Mouse (Mus musculus): ENCODE measurements around the gene Cdk6. TPM values are rescaled to one million over a fixed set of nuclear protein-coding genes. Genes with fewer than 3 reads are reported as not detected.

The Cdk6 gene
- polyA plus RNA-seq, 1 experiment from 2014 or later, result 28.1 TPM

- 9% methylated on average over 7 of the region's 7 CpGs for WGBS
- H3K27ac ChIP-seq (replicated peaks), result no peak overlapping the region
- H3K4me1 ChIP-seq, result peaks cover 16% of the 10 kb centered on the region
- no peak for ATAC-seq (ENCODE audit: extremely low read depth, insufficient number of reproducible peaks, low FRiP score, low TSS enrichment)
- peak overlapping the region; percentile 95 for H3K9ac ChIP-seq
- H3K4me3 ChIP-seq, result peak overlapping the region; percentile 87
- H3K36me3 ChIP-seq, result peaks cover 10% of the 10 kb centered on the region
- H3K4me2 ChIP-seq, result peak overlapping the region; percentile 82
- H3K9me3 ChIP-seq, result no peaks in the 10 kb centered on the region
- H3K27me3 ChIP-seq (replicated peaks), result no peaks in the 10 kb centered on the region
Observed at GRCm38 (mm10) chr5:3544480-3544769, 203.1 kb downstream of the Cdk6 start.

- H3K4me3 ChIP-seq, result no peak overlapping the region
- peaks cover 16% of the 10 kb centered on the region for H3K4me1 ChIP-seq
- no peak overlapping the region for H3K9ac ChIP-seq
- H3K9me3 ChIP-seq, result no peaks in the 10 kb centered on the region
- WGBS, result 71% methylated on average over 1 of the region's 1 CpGs
- no peak for ATAC-seq (ENCODE audit: extremely low read depth, insufficient number of reproducible peaks, low FRiP score, low TSS enrichment)
- H3K27ac ChIP-seq (replicated peaks), result no peak overlapping the region
- no peak overlapping the region for H3K4me2 ChIP-seq
- peaks cover 10% of the 10 kb centered on the region for H3K36me3 ChIP-seq
- no peaks in the 10 kb centered on the region for H3K27me3 ChIP-seq (replicated peaks)
Observed at GRCm38 (mm10) chr5:3546226-3546625, 204.9 kb downstream of the Cdk6 start.

DNA sequence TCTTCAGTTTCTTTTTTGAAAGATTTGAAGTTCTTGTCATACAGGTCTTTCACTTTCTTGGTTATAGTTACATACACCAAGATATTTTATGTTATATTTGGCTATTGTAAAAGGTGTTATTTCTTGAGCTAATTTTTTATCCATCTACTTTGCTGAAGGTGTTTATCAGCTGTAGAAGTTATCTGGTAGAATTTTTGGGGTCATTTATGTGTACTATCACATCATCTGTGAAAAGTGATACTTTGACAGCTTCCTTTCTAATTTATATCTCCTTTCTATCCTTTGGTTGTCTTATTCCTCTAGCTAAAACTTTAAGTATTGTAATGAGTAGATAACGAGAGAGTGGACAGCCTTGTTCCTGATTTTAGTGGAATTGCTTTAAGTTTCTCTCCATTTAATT is 210.2 kb downstream of the Cdk6 start:
- H3K4me2 ChIP-seq, result no peak overlapping the region
- no peaks in the 10 kb centered on the region for H3K27me3 ChIP-seq (replicated peaks)
- H3K4me1 ChIP-seq, result peaks cover 8% of the 10 kb centered on the region; the same call in 1 of the 2 replicates
- H3K27ac ChIP-seq (replicated peaks), result no peak overlapping the region
- peaks cover 27% of the 10 kb centered on the region for H3K36me3 ChIP-seq
- no peak for ATAC-seq (ENCODE audit: extremely low read depth, insufficient number of reproducible peaks, low FRiP score, low TSS enrichment)
- H3K9me3 ChIP-seq, result no peaks in the 10 kb centered on the region
- H3K4me3 ChIP-seq, result no peak overlapping the region
- 96% methylated on average over 1 of the region's 1 CpGs for WGBS
- no peak overlapping the region for H3K9ac ChIP-seq

- Histone ChIP-seq H3K27ac (replicated peaks) (no peak overlapping the region), H3K9ac (no peak overlapping the region), H3K27me3 (replicated peaks) (no peaks in the 10 kb centered on the region), H3K9me3 (no peaks in the 10 kb centered on the region), H3K4me1 (peaks cover 8% of the 10 kb centered on the region; the same call in 1 of the 2 replicates), H3K4me2 (no peak overlapping the region), H3K36me3 (peaks cover 42% of the 10 kb centered on the region), H3K4me3 (no peak overlapping the region)
- WGBS, result 88% methylated on average over 2 of the region's 2 CpGs
- ATAC-seq (ENCODE audit: extremely low read depth, insufficient number of reproducible peaks, low FRiP score, low TSS enrichment), result no peak
Observed at GRCm38 (mm10) chr5:3554198-3554597, 212.9 kb downstream of the Cdk6 start.

DNA sequence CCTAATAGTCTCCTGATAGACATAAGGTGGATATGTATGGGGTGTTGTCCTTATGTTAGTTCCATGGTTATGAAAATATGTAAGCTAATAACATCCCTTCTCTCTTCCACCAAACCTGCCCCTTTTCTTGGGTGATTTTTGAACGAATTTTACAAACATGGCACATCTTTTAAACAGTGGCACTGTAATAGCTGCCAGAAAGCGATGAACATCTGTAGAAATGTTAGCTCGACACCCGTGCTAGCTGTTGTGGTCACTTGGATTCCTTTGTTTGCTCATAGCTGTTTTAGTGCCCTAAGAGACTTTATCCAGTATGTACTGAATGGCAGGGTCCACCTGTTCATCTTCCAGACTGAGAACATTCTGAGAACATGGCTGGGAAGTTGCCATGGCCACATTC is 230.0 kb downstream of the Cdk6 start, which contains the start of gene 1700109H08Rik:
Gene 1700109H08Rik, plus strand, starts transcription at position 301 of the 400 bp plus-strand sequence.
- no peak for ATAC-seq (ENCODE audit: extremely low read depth, insufficient number of reproducible peaks, low FRiP score, low TSS enrichment)
- no peak within 1 kb of the TSS for H3K4me2 ChIP-seq
- H3K27ac ChIP-seq (replicated peaks), result no peak within 1 kb of the TSS
- 96% methylated on average over 4 of the region's 4 CpGs for WGBS
- peaks cover 11% of the 10 kb centered on the region for H3K9me3 ChIP-seq
- peaks cover 99% of the 10 kb centered on the region for H3K36me3 ChIP-seq
- H3K27me3 ChIP-seq (replicated peaks), result no peaks in the 10 kb centered on the region
- H3K4me1 ChIP-seq, result no peaks in the 10 kb centered on the region
- no peak within 1 kb of the TSS for H3K9ac ChIP-seq
- H3K4me3 ChIP-seq, result no peak within 1 kb of the TSS

DNA sequence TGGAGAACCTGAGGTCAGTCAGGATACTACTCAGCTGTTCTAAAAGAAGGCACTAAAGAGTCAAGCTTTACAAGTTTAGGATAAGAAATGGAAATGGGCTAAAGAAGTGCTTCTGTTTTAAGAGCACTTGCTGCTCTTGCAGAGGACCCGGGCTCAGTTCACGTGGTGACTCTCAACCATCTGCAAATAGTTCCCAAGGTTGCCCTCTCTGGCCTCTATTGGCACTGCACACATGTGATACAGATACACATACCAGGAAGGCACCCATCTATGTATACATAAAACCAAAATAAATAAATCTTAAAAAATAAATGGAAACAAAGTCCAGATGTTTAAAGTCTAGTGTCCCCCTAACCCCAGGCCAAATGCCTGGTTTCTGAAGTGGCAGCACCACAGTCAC is 233.5 kb downstream of the Cdk6 start:
- ATAC-seq (ENCODE audit: extremely low read depth, insufficient number of reproducible peaks, low FRiP score, low TSS enrichment), result no peak
- H3K27me3 ChIP-seq (replicated peaks), result no peaks in the 10 kb centered on the region
- no peak overlapping the region for H3K4me2 ChIP-seq
- peaks cover 11% of the 10 kb centered on the region for H3K9me3 ChIP-seq
- H3K27ac ChIP-seq (replicated peaks), result no peak overlapping the region
- no peak overlapping the region for H3K4me3 ChIP-seq
- H3K4me1 ChIP-seq, result no peaks in the 10 kb centered on the region
- H3K9ac ChIP-seq, result no peak overlapping the region
- WGBS, result 94% methylated on average over 2 of the region's 2 CpGs
- H3K36me3 ChIP-seq, result peaks cover 100% of the 10 kb centered on the region

- no peaks in the 10 kb centered on the region for H3K4me1 ChIP-seq
- WGBS, result 91% methylated on average over 2 of the region's 2 CpGs
- no peak overlapping the region for H3K9ac ChIP-seq
- peaks cover 99% of the 10 kb centered on the region for H3K36me3 ChIP-seq
- H3K4me2 ChIP-seq, result no peak overlapping the region
- peaks cover 11% of the 10 kb centered on the region for H3K9me3 ChIP-seq
- H3K27me3 ChIP-seq (replicated peaks), result no peaks in the 10 kb centered on the region
- H3K4me3 ChIP-seq, result no peak overlapping the region
- no peak for ATAC-seq (ENCODE audit: extremely low read depth, insufficient number of reproducible peaks, low FRiP score, low TSS enrichment)
- no peak overlapping the region for H3K27ac ChIP-seq (replicated peaks)
Observed at GRCm38 (mm10) chr5:3577939-3578338, 236.7 kb downstream of the Cdk6 start.

DNA sequence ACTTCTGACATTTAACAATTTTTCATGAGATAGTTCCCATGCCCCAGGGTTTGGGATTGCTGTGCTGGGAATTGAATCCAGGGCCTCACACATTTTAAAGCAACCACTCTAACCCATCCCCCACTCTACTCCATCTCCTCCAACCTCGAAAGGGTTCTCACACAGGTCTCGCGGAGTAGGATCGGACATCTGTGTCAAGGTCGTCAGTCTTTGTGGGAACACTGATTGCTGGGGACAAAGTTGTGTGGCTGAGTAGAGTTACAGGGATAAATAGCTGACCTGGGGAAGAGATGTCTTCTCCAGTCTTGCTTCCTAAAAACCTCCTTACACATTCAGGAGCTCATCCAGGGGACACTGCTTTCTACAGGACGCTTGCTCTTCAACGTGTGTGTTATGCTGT is 237.8 kb downstream of the Cdk6 start:
- H3K27ac ChIP-seq (replicated peaks), result no peak overlapping the region
- no peak overlapping the region for H3K4me3 ChIP-seq
- no peaks in the 10 kb centered on the region for H3K4me1 ChIP-seq
- no peaks in the 10 kb centered on the region for H3K27me3 ChIP-seq (replicated peaks)
- peaks cover 99% of the 10 kb centered on the region for H3K36me3 ChIP-seq
- H3K9ac ChIP-seq, result no peak overlapping the region
- 93% methylated on average over 7 of the region's 7 CpGs for WGBS
- no peak for ATAC-seq (ENCODE audit: extremely low read depth, insufficient number of reproducible peaks, low FRiP score, low TSS enrichment)
- H3K4me2 ChIP-seq, result no peak overlapping the region
- H3K9me3 ChIP-seq, result peaks cover 7% of the 10 kb centered on the region

Other genes starting within 250 kb of the Cdk6 start
- gene Fam133b, start 202.3 kb downstream of the Cdk6 start, polyA plus RNA-seq (2015; fragmentation: Nextera tagmentation; extraction: Ambion mirVana), result 15.2 and 15.7 TPM in 2 replicates
- 1.3 and 1.9 TPM in 2 replicates for gene 1700109H08Rik, start 230.1 kb downstream of the Cdk6 start, polyA plus RNA-seq (2015; fragmentation: Nextera tagmentation; extraction: Ambion mirVana)